Mouse (Mus musculus): ENCODE measurements around the gene Csf3. TPM values are rescaled to one million over a fixed set of nuclear protein-coding genes. Genes with fewer than 3 reads are reported as not detected.

Gene Csf3
- total and polyA plus RNA-seq, 3 experiments, result 0.18 TPM; not detected in 2

DNA sequence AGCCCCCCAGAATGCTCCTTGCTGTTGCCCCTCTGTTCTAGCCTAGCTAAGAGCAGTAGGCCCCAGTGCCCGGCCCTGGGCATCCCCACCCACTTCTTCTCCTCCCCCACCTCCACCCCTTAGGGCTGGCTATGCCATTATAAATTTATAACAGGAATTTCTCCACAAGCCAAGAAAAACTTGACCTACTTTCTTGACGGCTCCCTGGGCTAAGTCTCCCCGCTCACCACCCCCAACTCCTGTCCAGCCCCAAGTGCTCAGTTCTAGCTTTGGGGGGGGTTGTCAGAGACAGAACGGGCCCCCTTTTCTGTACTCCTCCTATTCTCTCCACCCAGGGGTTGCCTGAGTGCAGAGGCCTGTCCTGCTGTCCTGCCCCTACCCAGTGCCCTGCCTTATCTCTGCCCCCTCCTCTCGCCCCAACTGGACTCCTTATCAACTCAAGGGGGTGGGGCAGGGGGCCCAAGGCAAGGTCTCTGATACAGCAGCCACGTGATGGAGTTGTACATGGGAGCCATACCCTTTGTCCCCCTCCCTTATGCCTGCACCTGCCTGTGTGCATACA, 50.2 kb downstream of the Csf3 start (continued):
- TF ChIP-seq TCF12 (IDR thresholded peaks at IDR 0.05; ENCODE audit: low read depth, low read length) (peak; percentile 86), MXI1 (IDR thresholded peaks at IDR 0.05; ENCODE audit: low read depth, low read length) (peak; percentile 93), POLR2A (IDR thresholded peaks at IDR 0.05; ENCODE audit: control insufficient read depth in 1 of 2, insufficient read depth in 1 of 2, low read depth in 1 of 2, low read length in 2 of 2, poor library complexity in 1 of 2) (peak in 1 of 2 experiments; percentile 42; a peak in 1 of 4 replicates), SMC3 (IDR thresholded peaks at IDR 0.05; ENCODE audit: low read depth, low read length) (no peak), MAX (IDR thresholded peaks at IDR 0.05; ENCODE audit: low read length) (peak; percentile 89), MYC (IDR thresholded peaks at IDR 0.05; ENCODE audit: low read depth, low read length) (peak; percentile 72; the same call in 1 of the 2 replicates), UBTF (IDR thresholded peaks at IDR 0.05; ENCODE audit: borderline replicate concordance, insufficient read depth, low read depth, low read length) (no peak), HCFC1 (IDR thresholded peaks at IDR 0.05; ENCODE audit: low read depth, low read length) (peak; percentile 58), CHD2 (IDR thresholded peaks at IDR 0.05; ENCODE audit: low read length) (peak; percentile 18; the same call in 1 of the 2 replicates), BHLHE40 (IDR thresholded peaks at IDR 0.05; ENCODE audit: borderline replicate concordance, low read depth, low read length) (peak; percentile 92), RCOR1 (IDR thresholded peaks at IDR 0.05; ENCODE audit: low read depth, low read length) (peak; percentile 51; the same call in 1 of the 2 replicates), RAD21 (IDR thresholded peaks at IDR 0.05; ENCODE audit: low read depth, low read length) (no peak), ZKSCAN1 (IDR thresholded peaks at IDR 0.05; ENCODE audit: low read depth, low read length) (no peak), JUND (IDR thresholded peaks at IDR 0.05; ENCODE audit: low read depth, low read length) (no peak), EP300 (IDR thresholded peaks at IDR 0.05; ENCODE audit: low read depth in 1 of 2, low read length in 2 of 2) (peak; percentile 67 to 91), USF2 (IDR thresholded peaks at IDR 0.05; ENCODE audit: borderline replicate concordance in 1 of 2, insufficient read depth in 1 of 2, low read depth in 1 of 2, low read length in 2 of 2) (peak in 1 of 2 experiments; percentile 79; a peak in 2 of 4 replicates), MEF2A (IDR thresholded peaks at IDR 0.05; ENCODE audit: extremely low read depth, insufficient replicate concordance, low read depth, low read length, poor library complexity, severe bottlenecking) (no peak), GATA1 (IDR thresholded peaks at IDR 0.05; ENCODE audit: low read depth, low read length) (peak; percentile 82), TAL1 (IDR thresholded peaks at IDR 0.05; ENCODE audit: low read length) (no peak), MYB (IDR thresholded peaks at IDR 0.05; ENCODE audit: low read depth, low read length) (peak; percentile 39; the same call in 1 of the 2 replicates)

DNA sequence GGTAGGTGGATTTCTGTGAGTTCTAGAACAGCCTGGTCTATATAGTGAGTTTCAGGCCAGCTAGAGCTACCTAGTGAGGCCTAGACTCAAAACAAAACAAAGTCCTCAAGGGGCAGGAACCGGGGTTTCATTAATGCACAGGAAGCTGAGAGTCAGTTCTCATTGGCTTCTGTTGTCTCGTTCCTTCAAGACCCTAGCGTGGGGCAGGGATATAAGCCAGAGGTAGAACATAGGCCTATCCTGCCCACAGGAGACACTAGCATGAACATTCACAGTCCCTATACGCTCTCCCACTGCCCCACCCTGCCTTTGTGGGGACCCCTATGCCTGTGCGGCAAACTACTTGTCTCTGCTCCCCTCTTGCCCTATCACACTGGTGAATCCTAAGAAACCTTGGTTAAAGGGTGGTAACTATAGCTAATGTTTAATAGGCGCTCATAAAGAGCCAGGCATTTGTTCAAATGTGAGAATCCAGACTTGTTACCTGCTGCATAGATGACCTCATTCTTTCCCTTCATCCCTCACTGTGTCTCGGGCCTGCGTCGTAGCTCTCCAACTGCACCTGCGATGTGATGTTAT, 51.6 kb downstream of the Csf3 start:
- Histone ChIP-seq H3K27ac (ENCODE audit: control insufficient read depth, low read depth, low read length) (peak overlapping the region; percentile 58), H3K4me1 (ENCODE audit: control insufficient read depth in 1 of 2, insufficient read depth in 2 of 2, low read length in 2 of 2) (peaks cover 59 to 69% of the 10 kb centered on the region in 2 experiments), H3K79me2 (ENCODE audit: control insufficient read depth, insufficient read depth, low read length, poor library complexity) (peaks cover 6% of the 10 kb centered on the region), H3K9ac (ENCODE audit: control insufficient read depth, low read depth, low read length, poor library complexity, severe bottlenecking) (peak overlapping the region; percentile 51), H3K4me3 (ENCODE audit: control insufficient read depth in 1 of 2, insufficient read depth in 1 of 2, low read depth in 2 of 2, low read length in 2 of 2) (no peak overlapping the region), H3K36me3 (ENCODE audit: control insufficient read depth in 1 of 2, insufficient read depth in 2 of 2, low read length in 2 of 2) (peaks cover 0 to 56% of the 10 kb centered on the region in 2 experiments; a peak in 3 of 4 replicates), H3K9me3 (replicated peaks; ENCODE audit: insufficient read depth, low read length) (no peaks in the 10 kb centered on the region), H3K27me3 (ENCODE audit: control insufficient read depth in 1 of 2, insufficient read depth in 2 of 2, low read length in 2 of 2) (no peaks in the 10 kb centered on the region)
- DNase-seq (ENCODE audit: low read depth, low spot score), result no peak
- TF ChIP-seq MAFK (IDR thresholded peaks at IDR 0.05; ENCODE audit: borderline replicate concordance, low read depth, low read length) (no peak), MEF2A (IDR thresholded peaks at IDR 0.05; ENCODE audit: extremely low read depth, insufficient replicate concordance, low read depth, low read length, poor library complexity, severe bottlenecking) (no peak)

Other genes with a start within 250 kb of the Csf3 start
- 0.12 TPM in 1 of 2 replicates, not detected in the other for gene Ikzf3, start 155.2 kb upstream of the Csf3 start, total RNA-seq (2012; rRNA removed)
- not detected for gene Ikzf3, start 155.2 kb upstream of the Csf3 start, polyA plus RNA-seq (2012; ENCODE audit: insufficient read depth in 1 of 2, insufficient read length in 2 of 2, low read depth in 1 of 2, low replicate concordance in 2 of 2, missing spikeins in 1 of 2)
- gene Zpbp2, start 150.2 kb upstream of the Csf3 start, total RNA-seq (2012; rRNA removed), result 0.12 and 0.42 TPM in 2 replicates
- under 1 TPM in 1 of 2 experiments, not detected in 1; 0.58 TPM for gene Zpbp2, start 150.2 kb upstream of the Csf3 start, polyA plus RNA-seq (2012; ENCODE audit: insufficient read depth in 1 of 2, insufficient read length in 2 of 2, low read depth in 1 of 2, low replicate concordance in 2 of 2, missing spikeins in 1 of 2)
- 60.3 and 93.7 TPM in 2 replicates for gene Ormdl3, start 113.9 kb upstream of the Csf3 start, total RNA-seq (2012; rRNA removed)
- gene Ormdl3, start 113.9 kb upstream of the Csf3 start, polyA plus RNA-seq (2012; ENCODE audit: insufficient read depth in 1 of 2, insufficient read length in 2 of 2, low read depth in 1 of 2, low replicate concordance in 2 of 2, missing spikeins in 1 of 2), result 10 to 100 TPM in 1 of 2 experiments, not detected in 1; 52.7 TPM
- not detected in 2 replicates for gene Lrrc3c, start 103.0 kb upstream of the Csf3 start, total RNA-seq (2012; rRNA removed)
- gene Lrrc3c, start 103.0 kb upstream of the Csf3 start, polyA plus RNA-seq (2012; ENCODE audit: insufficient read depth in 1 of 2, insufficient read length in 2 of 2, low read depth in 1 of 2, low replicate concordance in 2 of 2, missing spikeins in 1 of 2), result not detected
- gene Gm12355, start 75.6 kb upstream of the Csf3 start, total RNA-seq (2012; rRNA removed), result 2.1 and 3.4 TPM in 2 replicates
- gene Gm12355, start 75.6 kb upstream of the Csf3 start, polyA plus RNA-seq (2012; ENCODE audit: insufficient read depth in 1 of 2, insufficient read length in 2 of 2, low read depth in 1 of 2, low replicate concordance in 2 of 2, missing spikeins in 1 of 2), result under 1 TPM in 1 of 2 experiments, not detected in 1; 0.58 TPM
- not detected in 2 replicates for gene Gsdma3, start 74.9 kb upstream of the Csf3 start, total RNA-seq (2012; rRNA removed)
- gene Gsdma3, start 74.9 kb upstream of the Csf3 start, polyA plus RNA-seq (2012; ENCODE audit: insufficient read depth in 1 of 2, insufficient read length in 2 of 2, low read depth in 1 of 2, low replicate concordance in 2 of 2, missing spikeins in 1 of 2), result not detected
- gene Gsdma2, start 54.5 kb upstream of the Csf3 start, total RNA-seq (2012; rRNA removed), result not detected in 2 replicates
- gene Gsdma2, start 54.5 kb upstream of the Csf3 start, polyA plus RNA-seq (2012; ENCODE audit: insufficient read depth in 1 of 2, insufficient read length in 2 of 2, low read depth in 1 of 2, low replicate concordance in 2 of 2, missing spikeins in 1 of 2), result not detected
- gene Gsdma, start 36.9 kb upstream of the Csf3 start, total RNA-seq (2012; rRNA removed), result 0.23 and 0.62 TPM in 2 replicates
- gene Gsdma, start 36.9 kb upstream of the Csf3 start, polyA plus RNA-seq (2012; ENCODE audit: insufficient read depth in 1 of 2, insufficient read length in 2 of 2, low read depth in 1 of 2, low replicate concordance in 2 of 2, missing spikeins in 1 of 2), result 1 to 10 TPM in 1 of 2 experiments, not detected in 1; 1.2 TPM
- gene Psmd3, start 18.7 kb upstream of the Csf3 start, total RNA-seq (2012; rRNA removed), result 350 and 385 TPM in 2 replicates
- gene Psmd3, start 18.7 kb upstream of the Csf3 start, polyA plus RNA-seq (2012; ENCODE audit: insufficient read depth in 1 of 2, insufficient read length in 2 of 2, low read depth in 1 of 2, low replicate concordance in 2 of 2, missing spikeins in 1 of 2), result 100 to 1,000 TPM; 214 to 417 TPM
- gene Med24, start 28.2 kb downstream of the Csf3 start, total RNA-seq (2012; rRNA removed), result 37.5 and 41.4 TPM in 2 replicates
- gene Med24, start 28.2 kb downstream of the Csf3 start, polyA plus RNA-seq (2012; ENCODE audit: insufficient read depth in 1 of 2, insufficient read length in 2 of 2, low read depth in 1 of 2, low replicate concordance in 2 of 2, missing spikeins in 1 of 2), result 10 to 100 TPM in 1 of 2 experiments, not detected in 1; 89.8 TPM
- gene Thra, start 39.4 kb downstream of the Csf3 start, total RNA-seq (2012; rRNA removed), result 22.0 and 29.6 TPM in 2 replicates
- gene Thra, start 39.4 kb downstream of the Csf3 start, polyA plus RNA-seq (2012; ENCODE audit: insufficient read depth in 1 of 2, insufficient read length in 2 of 2, low read depth in 1 of 2, low replicate concordance in 2 of 2, missing spikeins in 1 of 2), result 10 to 100 TPM in 1 of 2 experiments, not detected in 1; 50.9 TPM
- 1.9 and 2.0 TPM in 2 replicates for gene Nr1d1, start 74.1 kb downstream of the Csf3 start, total RNA-seq (2012; rRNA removed)
- 1 to 10 TPM in 1 of 2 experiments, not detected in 1; 5.6 TPM for gene Nr1d1, start 74.1 kb downstream of the Csf3 start, polyA plus RNA-seq (2012; ENCODE audit: insufficient read depth in 1 of 2, insufficient read length in 2 of 2, low read depth in 1 of 2, low replicate concordance in 2 of 2, missing spikeins in 1 of 2)
- gene Msl1, start 94.3 kb downstream of the Csf3 start, total RNA-seq (2012; rRNA removed), result 35.0 and 37.1 TPM in 2 replicates
- gene Msl1, start 94.3 kb downstream of the Csf3 start, polyA plus RNA-seq (2012; ENCODE audit: insufficient read depth in 1 of 2, insufficient read length in 2 of 2, low read depth in 1 of 2, low replicate concordance in 2 of 2, missing spikeins in 1 of 2), result 10 to 100 TPM in 1 of 2 experiments, not detected in 1; 49.4 TPM
- 18.2 and 20.9 TPM in 2 replicates for gene Casc3, start 103.6 kb downstream of the Csf3 start, total RNA-seq (2012; rRNA removed)
- gene Casc3, start 103.6 kb downstream of the Csf3 start, polyA plus RNA-seq (2012; ENCODE audit: insufficient read depth in 1 of 2, insufficient read length in 2 of 2, low read depth in 1 of 2, low replicate concordance in 2 of 2, missing spikeins in 1 of 2), result 10 to 100 TPM; 58.6 to 61.0 TPM
- 0.46 and 0.58 TPM in 2 replicates for gene Rapgefl1, start 135.5 kb downstream of the Csf3 start, total RNA-seq (2012; rRNA removed)
- 1 to 10 TPM in 1 of 2 experiments, not detected in 1; 1.4 TPM for gene Rapgefl1, start 135.5 kb downstream of the Csf3 start, polyA plus RNA-seq (2012; ENCODE audit: insufficient read depth in 1 of 2, insufficient read length in 2 of 2, low read depth in 1 of 2, low replicate concordance in 2 of 2, missing spikeins in 1 of 2)
- gene Wipf2, start 162.4 kb downstream of the Csf3 start, total RNA-seq (2012; rRNA removed), result 2.9 and 3.2 TPM in 2 replicates
- gene Wipf2, start 162.4 kb downstream of the Csf3 start, polyA plus RNA-seq (2012; ENCODE audit: insufficient read depth in 1 of 2, insufficient read length in 2 of 2, low read depth in 1 of 2, low replicate concordance in 2 of 2, missing spikeins in 1 of 2), result 1 to 10 TPM in 1 of 2 experiments, not detected in 1; 7.1 TPM
- 83.4 and 104 TPM in 2 replicates for gene Cdc6, start 206.5 kb downstream of the Csf3 start, total RNA-seq (2012; rRNA removed)
- 10 to 100 TPM; 56.9 to 69.4 TPM for gene Cdc6, start 206.5 kb downstream of the Csf3 start, polyA plus RNA-seq (2012; ENCODE audit: insufficient read depth in 1 of 2, insufficient read length in 2 of 2, low read depth in 1 of 2, low replicate concordance in 2 of 2, missing spikeins in 1 of 2)
- 9.8 and 12.1 TPM in 2 replicates for gene Rara, start 226.6 kb downstream of the Csf3 start, total RNA-seq (2012; rRNA removed)
- gene Rara, start 226.6 kb downstream of the Csf3 start, polyA plus RNA-seq (2012; ENCODE audit: insufficient read depth in 1 of 2, insufficient read length in 2 of 2, low read depth in 1 of 2, low replicate concordance in 2 of 2, missing spikeins in 1 of 2), result 10 to 100 TPM in 1 of 2 experiments, not detected in 1; 13.7 TPM

Measured in MEL (cell line).